Mouse (Mus musculus) E14TG2a.4 (cell line): Measurements from ENCODE around the gene Tpi1.

Source experiments
- H3K27me3 ChIP-seq: 2 replicates; pipeline ENCODE4 v1.6.1; 2014; ENCODE audit warnings: low read length, control low read depth; ENCODE audit not compliant: insufficient read depth
- H3K36me3 ChIP-seq: 2 replicates; pipeline ENCODE4 v1.6.1; 2014; ENCODE audit warnings: low read length, control low read depth; ENCODE audit not compliant: insufficient read depth
- H3K4me1 ChIP-seq: replicated peaks from 2 replicates; pipeline ENCODE4 v1.6.1; 2014; ENCODE audit warnings: low read depth, low read length, control low read depth
- H3K4me3 ChIP-seq: replicated peaks from 2 replicates; pipeline ENCODE4 v1.5.1; 2014; ENCODE audit warnings: mild to moderate bottlenecking, low read length
- H3K9me3 ChIP-seq: 2 replicates; pipeline ENCODE4 v1.6.1; 2014; ENCODE audit warnings: low read length, control low read depth
- CTCF ChIP-seq: conservative IDR thresholded peaks from 2 replicates; pipeline ENCODE4 v1.5.1; 2014; ENCODE audit warnings: low read length
- NANOG ChIP-seq: IDR thresholded peaks from 2 replicates; pipeline ENCODE4 v1.6.1; 2014; ENCODE audit warnings: borderline replicate concordance, low read length, mixed read lengths
- POU5F1 ChIP-seq: IDR thresholded peaks from 2 replicates; pipeline ENCODE4 v1.6.1; 2014; ENCODE audit warnings: low read length, borderline replicate concordance

Tpi1 gene

DNA sequence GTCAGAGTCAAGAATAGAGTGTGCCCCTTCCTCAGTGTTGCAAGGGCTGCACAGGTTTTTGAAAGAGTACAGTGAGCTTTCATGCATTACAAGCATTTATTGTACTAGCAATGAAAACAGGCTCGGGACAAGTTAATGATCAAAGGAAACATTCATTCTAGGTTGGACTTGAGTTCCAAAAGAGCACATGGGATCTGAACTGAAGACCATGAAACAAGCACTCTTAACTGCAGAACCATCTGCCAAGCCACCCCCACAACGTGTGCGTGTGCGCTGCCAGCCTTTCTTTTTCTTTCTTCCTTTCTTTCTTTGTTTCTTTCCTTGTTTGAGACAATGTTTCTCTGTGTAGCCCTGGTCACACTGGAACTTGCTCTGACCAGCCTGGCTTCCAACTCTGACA, 18.3 kb downstream of the Tpi1 start:
- Histone ChIP-seq H3K4me1 (peaks cover 17% of the 10 kb centered on the region), H3K36me3 (peaks cover 11% of the 10 kb centered on the region), H3K9me3 (peaks cover 3% of the 10 kb centered on the region; the same call in 1 of the 2 replicates), H3K4me3 (no peak overlapping the region), H3K27me3 (no peaks in the 10 kb centered on the region)
- TF ChIP-seq NANOG (no peak), CTCF (no peak), POU5F1 (no peak)

DNA sequence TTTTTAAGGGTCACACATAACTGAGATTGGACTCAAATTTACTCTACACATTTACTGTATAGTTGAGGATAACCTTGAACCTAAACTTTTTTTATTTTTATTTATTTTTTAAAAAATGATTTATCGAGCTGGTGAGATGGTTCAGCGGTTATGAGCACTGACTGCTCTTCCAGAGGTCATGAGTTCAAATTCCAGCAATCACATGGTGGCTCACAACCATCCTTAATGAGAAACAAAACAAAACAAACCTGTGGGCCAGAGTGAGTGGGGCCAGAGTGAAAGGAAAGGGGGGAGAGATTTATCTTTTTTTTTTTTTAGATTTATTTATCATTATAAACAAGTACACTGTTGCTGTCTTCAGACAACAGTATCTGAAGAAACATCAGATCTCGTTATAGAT, 22.2 kb downstream of the Tpi1 start:
- H3K36me3 ChIP-seq: peaks cover 11% of the 10 kb centered on the region
- no peaks in the 10 kb centered on the region for H3K27me3 ChIP-seq
- peaks cover 47% of the 10 kb centered on the region for H3K4me1 ChIP-seq
- TF ChIP-seq CTCF (no peak), POU5F1 (no peak), NANOG (no peak)
- H3K9me3 ChIP-seq: peaks cover 3% of the 10 kb centered on the region; the same call in 1 of the 2 replicates
- H3K4me3 ChIP-seq: no peak overlapping the region

DNA sequence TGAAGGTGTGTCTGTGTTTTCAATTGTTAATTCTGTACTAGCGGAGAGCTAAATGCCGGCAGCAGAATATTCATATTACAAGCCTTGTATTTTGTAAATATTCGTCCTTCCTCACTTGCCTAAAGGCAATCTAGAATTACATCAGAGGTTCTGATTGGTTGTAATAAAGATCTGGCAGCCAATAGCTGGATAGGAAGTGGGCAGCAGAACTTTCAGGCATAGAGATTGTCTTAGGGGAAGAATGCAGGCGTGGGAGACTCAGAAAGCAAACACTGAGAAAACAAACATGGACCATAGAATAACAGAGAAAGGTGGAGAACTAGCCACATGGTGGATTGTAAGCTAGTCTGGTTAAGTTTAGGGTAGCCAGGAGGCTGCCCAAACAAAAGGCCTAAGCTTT, 24.0 kb downstream of the Tpi1 start:
- no peak overlapping the region for H3K4me3 ChIP-seq
- no peaks in the 10 kb centered on the region; the same call in 1 of the 2 replicates for H3K9me3 ChIP-seq
- H3K27me3 ChIP-seq: no peaks in the 10 kb centered on the region
- peaks cover 37% of the 10 kb centered on the region for H3K4me1 ChIP-seq
- no peaks in the 10 kb centered on the region; the same call in 1 of the 2 replicates for H3K36me3 ChIP-seq
- TF ChIP-seq NANOG: no peak
- no peak for TF ChIP-seq POU5F1
- no peak for TF ChIP-seq CTCF

DNA sequence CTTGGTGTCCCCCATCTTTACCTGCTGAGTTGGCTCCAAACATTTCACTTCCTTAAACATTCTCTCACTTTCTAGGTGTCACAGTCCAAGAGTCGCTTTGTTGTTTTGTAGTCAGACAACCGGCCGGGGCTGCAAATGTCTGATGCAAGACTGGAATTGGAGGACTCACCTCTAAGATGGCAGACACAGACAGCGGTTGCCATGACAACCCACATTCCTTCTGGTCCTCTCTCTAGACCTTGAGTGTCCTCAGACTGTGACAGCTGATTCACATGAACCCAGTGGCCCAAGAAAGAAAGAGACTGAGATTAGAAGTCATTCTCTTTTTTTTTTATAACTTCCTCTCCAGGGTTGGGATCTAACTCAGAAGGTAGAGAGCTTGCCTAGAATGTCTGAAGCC, 24.6 kb downstream of the Tpi1 start:
- Histone ChIP-seq H3K4me1 (peaks cover 34% of the 10 kb centered on the region), H3K4me3 (no peak overlapping the region), H3K36me3 (no peaks in the 10 kb centered on the region), H3K27me3 (no peaks in the 10 kb centered on the region), H3K9me3 (no peaks in the 10 kb centered on the region)
- TF ChIP-seq CTCF (no peak), POU5F1 (no peak), NANOG (no peak)

DNA sequence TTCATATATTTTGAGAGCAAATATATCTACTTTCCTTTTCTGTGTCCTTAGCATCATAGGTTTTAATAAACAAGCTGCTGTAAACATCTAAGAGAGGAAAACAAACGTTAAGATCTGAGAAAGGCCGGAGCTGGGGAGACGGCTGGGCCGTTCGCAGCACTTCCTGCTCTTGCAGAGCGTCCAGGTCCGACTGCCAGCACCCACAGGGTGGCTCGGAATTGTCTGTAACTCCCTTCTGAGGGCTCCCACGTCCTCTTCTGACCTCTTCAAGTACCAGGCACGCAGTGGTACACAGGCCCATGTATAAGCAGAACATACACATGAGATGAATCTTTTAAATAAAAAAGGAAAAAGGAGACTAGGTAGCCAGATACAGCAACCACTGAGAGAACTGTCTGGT, 26.4 kb downstream of the Tpi1 start:
- TF ChIP-seq POU5F1 (no peak), NANOG (no peak), CTCF (no peak)
- H3K4me1 ChIP-seq: peaks cover 37% of the 10 kb centered on the region
- H3K4me3 ChIP-seq: no peak overlapping the region
- H3K9me3 ChIP-seq: no peaks in the 10 kb centered on the region
- no peaks in the 10 kb centered on the region for H3K36me3 ChIP-seq
- H3K27me3 ChIP-seq: no peaks in the 10 kb centered on the region

DNA sequence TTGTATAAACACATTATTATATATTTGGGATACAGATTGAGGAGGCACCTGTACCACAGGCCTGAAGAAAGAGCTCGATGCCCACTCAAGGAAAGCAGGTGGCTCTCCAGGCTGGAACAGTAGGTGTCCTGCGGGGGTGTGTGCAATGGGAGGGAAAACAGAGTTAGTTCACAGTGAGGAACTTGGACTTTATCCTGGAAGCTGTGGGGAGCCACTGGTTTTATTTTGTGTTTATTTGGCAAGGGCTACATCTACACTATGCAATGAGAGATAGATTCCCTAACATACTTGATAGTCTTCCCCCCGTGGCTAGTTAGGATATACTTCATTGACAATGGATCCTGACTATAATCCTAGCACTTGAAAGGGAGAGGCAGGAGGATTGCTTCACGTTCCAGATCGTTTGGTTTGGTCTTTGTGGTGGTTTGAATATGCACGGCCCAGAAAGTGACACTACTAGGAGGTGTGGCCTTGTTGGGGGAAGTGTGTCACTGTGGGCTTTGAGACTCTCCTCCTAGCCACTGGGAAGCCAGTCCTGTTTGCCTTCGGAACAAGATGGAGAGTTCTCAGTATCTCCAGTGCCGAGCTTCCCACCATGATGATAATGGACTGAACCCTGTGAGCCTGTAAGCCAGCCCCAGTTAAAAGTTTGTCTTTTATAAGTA, 27.2 kb downstream of the Tpi1 start:
- H3K4me3 ChIP-seq: no peak overlapping the region
- no peaks in the 10 kb centered on the region for H3K36me3 ChIP-seq
- H3K27me3 ChIP-seq: no peaks in the 10 kb centered on the region
- H3K4me1 ChIP-seq: peaks cover 42% of the 10 kb centered on the region
- H3K9me3 ChIP-seq: no peaks in the 10 kb centered on the region
- no peak for TF ChIP-seq POU5F1
- no peak for TF ChIP-seq CTCF
- no peak for TF ChIP-seq NANOG

DNA sequence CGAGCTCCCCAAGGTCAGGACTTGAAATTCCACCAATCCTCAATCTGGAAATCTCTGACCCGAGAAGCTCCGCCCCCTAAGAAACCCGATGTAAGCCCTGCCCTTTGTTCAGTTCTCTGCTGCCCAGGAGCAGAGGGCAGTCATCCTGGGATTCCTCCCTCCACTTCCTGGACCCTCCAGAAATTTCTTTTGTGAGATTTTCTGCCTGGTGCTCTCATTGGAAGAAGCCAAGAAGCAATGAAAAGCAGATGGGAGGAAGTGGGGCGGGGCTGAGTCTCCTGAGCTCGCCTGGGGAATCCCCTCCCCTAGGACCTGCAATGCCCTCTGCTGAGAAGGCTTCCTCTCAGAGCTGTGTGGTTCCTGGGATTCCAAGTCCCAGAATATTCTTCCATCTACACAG, 31.7 kb downstream of the Tpi1 start:
- TF ChIP-seq CTCF: no peak
- no peak for TF ChIP-seq NANOG
- TF ChIP-seq POU5F1: no peak
- no peaks in the 10 kb centered on the region for H3K9me3 ChIP-seq
- peaks cover 45% of the 10 kb centered on the region for H3K4me1 ChIP-seq
- peaks cover 35% of the 10 kb centered on the region for H3K27me3 ChIP-seq
- H3K36me3 ChIP-seq: no peaks in the 10 kb centered on the region
- peak overlapping the region; percentile 60 for H3K4me3 ChIP-seq

DNA sequence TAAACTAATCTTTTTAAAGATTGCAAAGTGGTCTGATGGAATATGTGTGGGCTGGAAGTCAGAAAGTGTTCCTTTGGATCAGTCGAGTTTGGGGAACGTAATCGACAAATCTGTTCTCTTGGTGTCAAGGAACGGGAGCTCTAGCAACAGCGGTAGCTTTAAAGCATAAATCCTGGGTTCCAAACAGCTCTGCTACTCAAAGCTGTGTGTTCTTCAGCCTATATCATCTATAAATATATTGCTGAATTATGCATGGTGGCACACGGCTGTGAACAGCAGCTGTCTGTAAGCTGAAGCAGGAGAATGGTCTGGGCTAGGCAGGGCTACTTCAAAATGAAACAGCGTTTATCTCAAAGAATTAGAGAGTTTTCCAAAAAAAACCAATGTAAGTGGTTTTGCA, 33.2 kb downstream of the Tpi1 start:
- no peak overlapping the region for H3K4me3 ChIP-seq
- TF ChIP-seq CTCF: no peak
- TF ChIP-seq POU5F1: no peak
- no peak for TF ChIP-seq NANOG
- peaks cover 40% of the 10 kb centered on the region for H3K27me3 ChIP-seq
- H3K36me3 ChIP-seq: no peaks in the 10 kb centered on the region
- peaks cover 37% of the 10 kb centered on the region for H3K4me1 ChIP-seq
- H3K9me3 ChIP-seq: no peaks in the 10 kb centered on the region

DNA sequence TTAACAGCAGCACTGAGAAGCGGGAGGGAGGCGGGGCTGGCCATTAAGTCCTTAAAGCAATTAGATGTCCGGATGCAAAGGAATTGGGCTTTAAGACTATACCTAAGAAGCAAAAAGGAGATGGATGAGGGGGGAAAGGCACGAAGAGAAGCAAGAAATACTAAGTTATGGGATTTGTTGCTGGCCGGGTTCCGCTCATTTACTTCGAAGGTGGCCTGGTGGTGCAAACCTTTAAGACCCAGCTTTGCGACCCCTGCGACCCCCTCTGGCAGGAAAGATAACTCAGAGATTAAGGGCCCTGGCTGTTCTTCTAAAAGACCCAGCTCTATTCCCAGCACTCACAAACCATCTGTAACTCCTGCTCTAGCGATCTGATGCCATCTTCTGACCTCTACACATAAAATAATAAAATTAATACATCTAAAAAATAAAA, 34.1 kb downstream of the Tpi1 start:
- TF ChIP-seq NANOG: 0 out of 2 replicates have a peak, but pooled peaks have one; percentile 2
- no peak for TF ChIP-seq CTCF
- no peak for TF ChIP-seq POU5F1
- no peaks in the 10 kb centered on the region for H3K36me3 ChIP-seq
- peaks cover 42% of the 10 kb centered on the region for H3K27me3 ChIP-seq
- H3K4me3 ChIP-seq: peak overlapping the region; percentile 55
- H3K9me3 ChIP-seq: no peaks in the 10 kb centered on the region
- H3K4me1 ChIP-seq: peaks cover 37% of the 10 kb centered on the region
